Mouse (Mus musculus): Measurements from ENCODE around the gene Srgap3. TPM values are rescaled to one million over a fixed set of nuclear protein-coding genes. Genes with fewer than 3 reads are reported as not detected.

The Srgap3 gene
- polyA plus RNA-seq (2012; ENCODE audit: insufficient read depth, insufficient read length, missing spikeins): 0.71 TPM in 1 of 2 replicates, not detected in the other

GRCm38 (mm10) chr6:112946895-112947436 is at the start of gene Srgap3:
Gene Srgap3 (minus strand): TSS chr6:112947266.
- no peak within 1 kb of the TSS for H3K27ac ChIP-seq (replicated peaks; ENCODE audit: low read depth, low read length)
- H3K4me1 ChIP-seq (ENCODE audit: control insufficient read depth, insufficient read depth, insufficient read length, low read length): peaks cover 2% of the 10 kb centered on the region; the same call in 1 of the 2 replicates
- peak within 1 kb of the TSS; percentile 51 for H3K4me3 ChIP-seq (ENCODE audit: insufficient read depth, low read depth, low read length)

- Histone ChIP-seq H3K4me3 (ENCODE audit: insufficient read depth, low read depth, low read length) (no peak overlapping the region), H3K4me1 (ENCODE audit: control insufficient read depth, insufficient read depth, insufficient read length, low read length) (no peaks in the 10 kb centered on the region), H3K27ac (replicated peaks; ENCODE audit: low read depth, low read length) (no peak overlapping the region)
Measured at GRCm38 (mm10) chr6:112995708-112996107, 48.6 kb upstream of the Srgap3 start.

- no peaks in the 10 kb centered on the region for H3K4me1 ChIP-seq (ENCODE audit: control insufficient read depth, insufficient read depth, insufficient read length, low read length)
- no peak overlapping the region for H3K4me3 ChIP-seq (ENCODE audit: insufficient read depth, low read depth, low read length)
- H3K27ac ChIP-seq (replicated peaks; ENCODE audit: low read depth, low read length): no peak overlapping the region
Measured at GRCm38 (mm10) chr6:112990119-112990518, 43.1 kb upstream of the Srgap3 start.

GRCm38 (mm10) chr6:112985362-112986314 is 38.6 kb upstream of the Srgap3 start:
- Histone ChIP-seq H3K4me3 (ENCODE audit: insufficient read depth, low read depth, low read length) (no peak overlapping the region), H3K4me1 (ENCODE audit: control insufficient read depth, insufficient read depth, insufficient read length, low read length) (no peaks in the 10 kb centered on the region), H3K27ac (replicated peaks; ENCODE audit: low read depth, low read length) (no peak overlapping the region)

GRCm38 (mm10) chr6:112982241-112982640 is 35.2 kb upstream of the Srgap3 start:
- Histone ChIP-seq H3K27ac (replicated peaks; ENCODE audit: low read depth, low read length) (no peak overlapping the region), H3K4me1 (ENCODE audit: control insufficient read depth, insufficient read depth, insufficient read length, low read length) (no peaks in the 10 kb centered on the region), H3K4me3 (ENCODE audit: insufficient read depth, low read depth, low read length) (no peak overlapping the region)

- Histone ChIP-seq H3K27ac (replicated peaks; ENCODE audit: low read depth, low read length) (no peak overlapping the region), H3K4me1 (ENCODE audit: control insufficient read depth, insufficient read depth, insufficient read length, low read length) (no peaks in the 10 kb centered on the region), H3K4me3 (ENCODE audit: insufficient read depth, low read depth, low read length) (no peak overlapping the region)
Measured at GRCm38 (mm10) chr6:112978947-112979346, 31.9 kb upstream of the Srgap3 start.

- no peaks in the 10 kb centered on the region for H3K4me1 ChIP-seq (ENCODE audit: control insufficient read depth, insufficient read depth, insufficient read length, low read length)
- no peak overlapping the region for H3K4me3 ChIP-seq (ENCODE audit: insufficient read depth, low read depth, low read length)
- no peak overlapping the region for H3K27ac ChIP-seq (replicated peaks; ENCODE audit: low read depth, low read length)
Measured at GRCm38 (mm10) chr6:112977246-112977645, 30.2 kb upstream of the Srgap3 start.

GRCm38 (mm10) chr6:112976541-112976940 is 29.5 kb upstream of the Srgap3 start:
- Histone ChIP-seq H3K4me1 (ENCODE audit: control insufficient read depth, insufficient read depth, insufficient read length, low read length) (no peaks in the 10 kb centered on the region), H3K27ac (replicated peaks; ENCODE audit: low read depth, low read length) (no peak overlapping the region), H3K4me3 (ENCODE audit: insufficient read depth, low read depth, low read length) (no peak overlapping the region)

- Histone ChIP-seq H3K27ac (replicated peaks; ENCODE audit: low read depth, low read length) (no peak overlapping the region), H3K4me3 (ENCODE audit: insufficient read depth, low read depth, low read length) (no peak overlapping the region), H3K4me1 (ENCODE audit: control insufficient read depth, insufficient read depth, insufficient read length, low read length) (no peaks in the 10 kb centered on the region)
Measured at GRCm38 (mm10) chr6:112976136-112976535, 29.1 kb upstream of the Srgap3 start.

GRCm38 (mm10) chr6:112973786-112974720 is 27.0 kb upstream of the Srgap3 start:
- H3K4me1 ChIP-seq (ENCODE audit: control insufficient read depth, insufficient read depth, insufficient read length, low read length): no peaks in the 10 kb centered on the region
- H3K4me3 ChIP-seq (ENCODE audit: insufficient read depth, low read depth, low read length): no peak overlapping the region
- no peak overlapping the region for H3K27ac ChIP-seq (replicated peaks; ENCODE audit: low read depth, low read length)

GRCm38 (mm10) chr6:112972858-112973631 is 26.0 kb upstream of the Srgap3 start:
- Histone ChIP-seq H3K4me1 (ENCODE audit: control insufficient read depth, insufficient read depth, insufficient read length, low read length) (no peaks in the 10 kb centered on the region), H3K4me3 (ENCODE audit: insufficient read depth, low read depth, low read length) (no peak overlapping the region), H3K27ac (replicated peaks; ENCODE audit: low read depth, low read length) (no peak overlapping the region)

GRCm38 (mm10) chr6:112972127-112972526 is 25.1 kb upstream of the Srgap3 start:
- no peaks in the 10 kb centered on the region for H3K4me1 ChIP-seq (ENCODE audit: control insufficient read depth, insufficient read depth, insufficient read length, low read length)
- H3K4me3 ChIP-seq (ENCODE audit: insufficient read depth, low read depth, low read length): no peak overlapping the region
- H3K27ac ChIP-seq (replicated peaks; ENCODE audit: low read depth, low read length): no peak overlapping the region

GRCm38 (mm10) chr6:112971116-112971768 is 24.2 kb upstream of the Srgap3 start:
- no peak overlapping the region for H3K27ac ChIP-seq (replicated peaks; ENCODE audit: low read depth, low read length)
- no peaks in the 10 kb centered on the region for H3K4me1 ChIP-seq (ENCODE audit: control insufficient read depth, insufficient read depth, insufficient read length, low read length)
- H3K4me3 ChIP-seq (ENCODE audit: insufficient read depth, low read depth, low read length): no peak overlapping the region

GRCm38 (mm10) chr6:112967359-112967758 is 20.3 kb upstream of the Srgap3 start:
- H3K27ac ChIP-seq (replicated peaks; ENCODE audit: low read depth, low read length): no peak overlapping the region

More at GRCm38 (mm10) chr6:112967359-112967758, 20.3 kb upstream of the Srgap3 start:
- Histone ChIP-seq H3K4me3 (ENCODE audit: insufficient read depth, low read depth, low read length) (no peak overlapping the region), H3K4me1 (ENCODE audit: control insufficient read depth, insufficient read depth, insufficient read length, low read length) (no peaks in the 10 kb centered on the region)
